Mouse (Mus musculus): ENCODE measurements around the gene Apc2. TPM values are rescaled to one million over a fixed set of nuclear protein-coding genes. Genes with fewer than 3 reads are reported as not detected.

The Apc2 gene
- polyA plus RNA-seq, 1 experiment: 0.57 TPM

GRCm38 (mm10) chr10:80302471-80302881 is 6.7 kb downstream of the Apc2 start:
- 62% methylated on average over 9 of the region's 9 CpGs for WGBS
- H3K27me3 ChIP-seq (ENCODE audit: control insufficient read depth, insufficient read depth, low read length): peaks cover 12% of the 10 kb centered on the region; the same call in 1 of the 2 replicates

DNA sequence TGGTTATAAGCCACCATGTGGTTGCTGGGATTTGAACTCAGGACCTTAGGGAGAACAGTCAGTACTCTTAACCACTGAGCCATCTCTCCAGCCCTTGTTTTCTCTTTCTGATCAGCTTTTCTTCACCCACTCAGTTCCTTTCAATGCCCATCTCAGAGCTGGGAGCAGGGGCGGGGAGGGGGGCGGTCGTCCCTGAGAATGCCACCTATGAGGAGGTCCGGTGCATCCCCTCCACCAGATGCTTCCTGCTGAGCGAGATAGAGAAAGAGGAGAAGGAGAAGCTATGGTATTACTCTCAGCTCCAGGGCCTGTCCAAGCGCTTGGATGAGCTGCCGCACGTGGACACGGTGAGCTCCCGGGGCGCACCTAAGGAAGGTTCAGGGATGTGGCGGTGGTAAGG is 8.7 kb downstream of the Apc2 start:
- Histone ChIP-seq H3K4me1 (replicated peaks; ENCODE audit: control insufficient read depth, insufficient read depth, low read length) (0 out of 2 replicates have a peak, but pooled peaks cover 3% of the 10 kb centered on the region), H3K27ac (ENCODE audit: control insufficient read depth, insufficient read depth, low read length) (no peak overlapping the region), H3K4me3 (ENCODE audit: control insufficient read depth, insufficient read depth, low read length) (no peak overlapping the region), H3K27me3 (ENCODE audit: control insufficient read depth, insufficient read depth, low read length) (peaks cover 7% of the 10 kb centered on the region; the same call in 1 of the 2 replicates), H3K36me3 (ENCODE audit: control insufficient read depth, insufficient read depth, low read length) (no peaks in the 10 kb centered on the region)
- TF ChIP-seq POLR2A (IDR thresholded peaks at IDR 0.05; ENCODE audit: control insufficient read depth, extremely low read depth, insufficient read depth, low read length, poor library complexity) (no peak), CTCF (IDR thresholded peaks at IDR 0.05; ENCODE audit: borderline replicate concordance, control insufficient read depth, extremely low read depth, insufficient read depth, low read length, poor library complexity) (no peak)
- no peak for DNase-seq
- 8% methylated on average over 12 of the region's 12 CpGs for WGBS

More at GRCm38 (mm10) chr10:80302471-80302881, 6.7 kb downstream of the Apc2 start:
- H3K27ac ChIP-seq (ENCODE audit: control insufficient read depth, insufficient read depth, low read length): no peak overlapping the region
- no peak for DNase-seq
- H3K4me1 ChIP-seq (replicated peaks; ENCODE audit: control insufficient read depth, insufficient read depth, low read length): 0 out of 2 replicates have a peak, but pooled peaks cover 3% of the 10 kb centered on the region
- H3K36me3 ChIP-seq (ENCODE audit: control insufficient read depth, insufficient read depth, low read length): no peaks in the 10 kb centered on the region
- H3K4me3 ChIP-seq (ENCODE audit: control insufficient read depth, insufficient read depth, low read length): no peak overlapping the region
- no peak for TF ChIP-seq CTCF (IDR thresholded peaks at IDR 0.05; ENCODE audit: borderline replicate concordance, control insufficient read depth, extremely low read depth, insufficient read depth, low read length, poor library complexity)

DNA sequence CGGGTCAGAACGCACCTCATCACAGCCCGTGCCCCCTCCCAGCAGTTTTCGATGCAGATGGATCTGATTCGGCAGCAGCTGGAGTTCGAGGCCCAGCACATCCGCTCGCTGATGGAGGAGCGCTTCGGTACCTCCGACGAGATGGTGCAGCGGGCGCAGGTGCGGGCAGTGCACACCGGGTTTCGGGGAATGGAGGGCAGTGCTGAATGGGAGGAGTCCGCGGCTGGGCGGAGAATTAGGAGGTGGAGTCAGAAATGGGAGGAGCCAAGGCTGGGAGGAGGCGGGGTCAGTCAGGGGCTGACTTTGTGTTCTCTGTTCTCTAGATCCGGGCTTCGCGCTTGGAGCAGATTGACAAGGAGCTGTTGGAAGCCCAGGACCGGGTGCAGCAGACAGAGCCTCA is 9.1 kb downstream of the Apc2 start:
- TF ChIP-seq CTCF (IDR thresholded peaks at IDR 0.05; ENCODE audit: borderline replicate concordance, control insufficient read depth, extremely low read depth, insufficient read depth, low read length, poor library complexity) (no peak), POLR2A (IDR thresholded peaks at IDR 0.05; ENCODE audit: control insufficient read depth, extremely low read depth, insufficient read depth, low read length, poor library complexity) (no peak)
- Histone ChIP-seq H3K36me3 (ENCODE audit: control insufficient read depth, insufficient read depth, low read length) (no peaks in the 10 kb centered on the region), H3K4me3 (ENCODE audit: control insufficient read depth, insufficient read depth, low read length) (no peak overlapping the region), H3K27ac (ENCODE audit: control insufficient read depth, insufficient read depth, low read length) (no peak overlapping the region), H3K27me3 (ENCODE audit: control insufficient read depth, insufficient read depth, low read length) (peaks cover 5% of the 10 kb centered on the region; the same call in 1 of the 2 replicates), H3K4me1 (replicated peaks; ENCODE audit: control insufficient read depth, insufficient read depth, low read length) (0 out of 2 replicates have a peak, but pooled peaks cover 3% of the 10 kb centered on the region)
- 5% methylated on average over 25 of the region's 25 CpGs for WGBS
- DNase-seq: no peak

- no peak for DNase-seq
- 89% methylated on average over 16 of the region's 16 CpGs for WGBS
- H3K27ac ChIP-seq (ENCODE audit: control insufficient read depth, insufficient read depth, low read length): no peak overlapping the region
- no peaks in the 10 kb centered on the region for H3K4me1 ChIP-seq (replicated peaks; ENCODE audit: control insufficient read depth, insufficient read depth, low read length)
- H3K4me3 ChIP-seq (ENCODE audit: control insufficient read depth, insufficient read depth, low read length): no peak overlapping the region
- TF ChIP-seq POLR2A (IDR thresholded peaks at IDR 0.05; ENCODE audit: control insufficient read depth, extremely low read depth, insufficient read depth, low read length, poor library complexity): no peak
- TF ChIP-seq CTCF (IDR thresholded peaks at IDR 0.05; ENCODE audit: borderline replicate concordance, control insufficient read depth, extremely low read depth, insufficient read depth, low read length, poor library complexity): no peak
- no peaks in the 10 kb centered on the region; the same call in 1 of the 2 replicates for H3K27me3 ChIP-seq (ENCODE audit: control insufficient read depth, insufficient read depth, low read length)
- no peaks in the 10 kb centered on the region for H3K36me3 ChIP-seq (ENCODE audit: control insufficient read depth, insufficient read depth, low read length)
These were observed 15.8 kb downstream of the Apc2 start for GRCm38 (mm10) chr10:80311560-80311959.

DNA sequence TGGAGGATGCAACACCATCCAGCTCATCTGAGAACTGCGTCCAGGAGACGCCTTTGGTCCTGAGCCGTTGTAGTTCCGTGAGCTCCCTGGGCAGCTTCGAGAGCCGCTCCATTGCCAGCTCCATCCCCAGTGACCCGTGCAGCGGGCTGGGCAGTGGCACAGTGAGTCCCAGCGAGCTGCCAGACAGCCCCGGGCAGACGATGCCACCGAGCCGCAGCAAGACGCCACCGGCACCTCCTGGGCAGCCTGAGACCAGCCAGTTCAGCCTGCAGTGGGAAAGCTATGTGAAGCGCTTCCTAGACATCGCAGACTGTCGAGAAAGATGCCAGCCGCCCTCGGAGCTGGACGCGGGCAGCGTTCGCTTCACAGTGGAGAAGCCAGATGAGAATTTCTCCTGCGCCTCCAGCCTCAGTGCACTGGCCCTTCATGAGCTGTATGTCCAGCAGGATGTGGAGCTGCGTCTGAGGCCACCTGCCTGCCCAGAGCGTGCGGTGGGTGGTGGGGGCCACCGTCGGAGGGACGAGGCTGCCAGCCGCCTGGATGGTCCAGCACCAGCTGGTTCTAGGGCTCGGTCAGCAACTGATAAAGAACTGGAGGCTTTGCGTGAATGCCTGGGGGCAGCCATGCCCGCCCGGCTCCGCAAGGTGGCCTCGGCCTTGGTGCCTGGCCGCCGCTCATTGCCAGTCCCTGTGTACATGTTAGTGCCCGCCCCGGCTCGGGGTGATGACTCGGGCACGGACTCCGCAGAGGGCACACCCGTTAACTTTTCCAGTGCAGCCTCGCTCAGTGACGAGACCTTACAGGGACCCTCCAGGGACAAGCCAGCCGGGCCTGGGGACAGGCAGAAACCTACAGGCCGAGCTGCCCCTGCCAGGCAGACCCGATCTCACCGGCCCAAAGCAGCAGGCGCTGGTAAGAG is 17.1 kb downstream of the Apc2 start:
- no peak for DNase-seq
- Histone ChIP-seq H3K36me3 (ENCODE audit: control insufficient read depth, insufficient read depth, low read length) (no peaks in the 10 kb centered on the region), H3K27ac (ENCODE audit: control insufficient read depth, insufficient read depth, low read length) (no peak overlapping the region), H3K4me3 (ENCODE audit: control insufficient read depth, insufficient read depth, low read length) (no peak overlapping the region), H3K4me1 (replicated peaks; ENCODE audit: control insufficient read depth, insufficient read depth, low read length) (no peaks in the 10 kb centered on the region), H3K27me3 (ENCODE audit: control insufficient read depth, insufficient read depth, low read length) (no peaks in the 10 kb centered on the region; the same call in 1 of the 2 replicates)
- no peak for TF ChIP-seq POLR2A (IDR thresholded peaks at IDR 0.05; ENCODE audit: control insufficient read depth, extremely low read depth, insufficient read depth, low read length, poor library complexity)
- TF ChIP-seq CTCF (IDR thresholded peaks at IDR 0.05; ENCODE audit: borderline replicate concordance, control insufficient read depth, extremely low read depth, insufficient read depth, low read length, poor library complexity): no peak
- WGBS: 78% methylated on average over 54 of the region's 54 CpGs

DNA sequence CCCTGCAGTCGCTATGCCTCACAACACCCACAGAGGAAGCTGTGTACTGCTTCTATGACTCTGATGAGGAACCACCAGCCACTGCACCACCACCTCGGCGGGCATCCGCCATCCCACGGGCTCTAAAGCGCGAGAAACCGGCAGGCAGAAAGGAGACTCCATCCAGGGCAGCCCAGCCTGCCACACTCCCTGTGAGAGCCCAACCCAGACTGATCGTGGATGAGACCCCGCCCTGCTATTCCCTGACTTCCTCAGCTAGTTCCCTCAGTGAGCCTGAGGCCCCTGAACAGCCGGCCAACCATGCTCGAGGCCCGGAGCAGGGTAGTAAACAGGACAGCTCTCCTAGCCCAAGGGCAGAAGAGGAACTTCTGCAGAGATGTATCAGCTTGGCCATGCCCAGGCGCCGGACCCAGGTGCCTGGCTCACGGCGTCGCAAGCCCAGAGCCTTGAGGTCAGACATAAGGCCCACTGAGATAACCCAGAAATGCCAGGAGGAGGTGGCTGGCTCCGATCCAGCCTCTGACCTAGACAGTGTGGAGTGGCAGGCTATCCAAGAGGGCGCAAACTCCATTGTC is 17.9 kb downstream of the Apc2 start:
- WGBS: 10% methylated on average over 20 of the region's 20 CpGs
- no peak overlapping the region for H3K4me3 ChIP-seq (ENCODE audit: control insufficient read depth, insufficient read depth, low read length)
- no peaks in the 10 kb centered on the region; the same call in 1 of the 2 replicates for H3K27me3 ChIP-seq (ENCODE audit: control insufficient read depth, insufficient read depth, low read length)
- no peak overlapping the region for H3K27ac ChIP-seq (ENCODE audit: control insufficient read depth, insufficient read depth, low read length)
- TF ChIP-seq POLR2A (IDR thresholded peaks at IDR 0.05; ENCODE audit: control insufficient read depth, extremely low read depth, insufficient read depth, low read length, poor library complexity): no peak
- no peak for DNase-seq
- no peaks in the 10 kb centered on the region for H3K36me3 ChIP-seq (ENCODE audit: control insufficient read depth, insufficient read depth, low read length)
- no peaks in the 10 kb centered on the region for H3K4me1 ChIP-seq (replicated peaks; ENCODE audit: control insufficient read depth, insufficient read depth, low read length)
